Mouse (Mus musculus) myocyte (in vitro differentiated cells): ENCODE data around the gene Zfp575.

Experiments used
- POLR2A ChIP-seq: IDR thresholded peaks from one replicate; pipeline ENCODE4 v1.6.1; 2011; ENCODE audit warnings: low read depth, mild to moderate bottlenecking, control low read depth, moderate library complexity; ENCODE audit not compliant: insufficient read length
- TCF12 ChIP-seq: IDR thresholded peaks from one replicate; pipeline ENCODE4 v1.6.1; 2011; ENCODE audit warnings: mild to moderate bottlenecking, control low read depth; ENCODE audit not compliant: poor library complexity, insufficient read depth, severe bottlenecking

DNA sequence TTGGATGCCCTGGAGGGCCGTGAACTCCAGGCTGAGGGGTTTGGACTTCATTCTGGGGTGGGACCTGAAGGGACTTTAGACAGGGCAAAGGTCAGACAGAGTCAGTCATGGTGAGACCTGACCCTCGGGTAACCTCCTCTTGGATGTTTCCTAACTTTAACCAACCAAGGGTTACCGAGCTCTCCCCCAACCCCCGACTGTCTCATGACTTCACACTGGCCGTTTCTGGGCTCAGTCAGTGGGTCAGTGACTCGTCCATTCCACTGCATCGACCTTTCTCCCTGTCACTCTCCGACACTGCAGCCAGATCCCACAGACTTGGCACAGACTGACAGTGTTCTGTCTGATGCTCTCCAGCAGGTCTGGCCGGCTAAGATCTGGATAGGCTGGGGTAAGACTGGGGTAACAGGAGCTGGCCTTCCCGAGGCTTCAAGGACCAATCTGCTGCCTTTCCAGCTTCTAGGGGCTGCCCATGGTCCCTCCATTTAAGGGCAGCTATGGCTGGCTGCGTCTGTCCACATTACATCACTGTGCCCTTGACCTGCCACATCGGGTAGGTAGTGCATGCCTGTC, 13.1 kb downstream of the Zfp575 start:
- TF ChIP-seq POLR2A (no peak), TCF12 (no peak)
